Mouse (Mus musculus) olfactory bulb, adult 2 months (tissue): ENCODE data around the gene Pycr1.

Source experiments
- CTCF ChIP-seq: fragments of 200-500 bp; IDR thresholded peaks from 2 replicates; pipeline ENCODE4 v1.5.1; 2012; ENCODE audit warnings: low read depth, mild to moderate bottlenecking, low read length, moderate library complexity; ENCODE audit not compliant: insufficient read depth
- POLR2A ChIP-seq: fragments of 200-500 bp; IDR thresholded peaks from 2 replicates; pipeline ENCODE4 v1.6.1; 2012; ENCODE audit warnings: mild to moderate bottlenecking, low read depth, low read length, moderate library complexity; ENCODE audit not compliant: insufficient read depth

DNA sequence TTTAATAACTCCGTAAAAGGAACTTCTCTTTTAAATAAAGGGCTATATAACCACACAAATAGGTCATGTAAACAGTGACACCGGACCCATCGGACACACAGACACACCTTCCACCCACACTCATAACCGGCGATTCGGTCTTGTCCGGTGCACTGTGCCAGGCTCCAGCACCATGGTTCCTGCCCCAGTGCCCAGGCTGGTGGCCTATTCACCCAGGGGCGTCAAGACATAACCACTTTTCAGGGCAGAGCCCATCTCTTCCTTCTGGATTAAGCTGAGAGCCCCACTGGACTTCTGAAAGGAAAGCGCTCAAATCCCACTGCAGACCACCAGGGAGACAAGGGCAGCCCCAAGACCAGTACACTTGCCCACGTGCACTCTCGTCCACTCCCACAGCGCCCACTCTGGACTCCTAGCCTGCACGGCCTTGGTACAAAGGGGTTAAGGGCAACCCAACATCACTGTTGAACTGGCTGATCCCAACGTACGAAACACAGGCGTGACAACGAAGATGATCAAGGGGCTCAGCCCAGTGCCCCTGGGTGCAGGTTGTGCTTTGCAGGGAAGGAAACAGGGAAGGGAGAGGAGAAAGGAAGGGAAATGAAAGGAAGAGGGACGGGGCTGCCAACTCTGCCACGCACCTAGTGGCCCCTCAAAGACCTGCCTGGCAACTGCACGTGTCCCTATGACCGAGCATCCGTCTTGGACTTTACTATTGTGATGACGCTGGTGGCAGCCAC is 14.8 kb downstream of the Pycr1 start:
- TF ChIP-seq CTCF: no peak
- TF ChIP-seq POLR2A: no peak
